Mouse (Mus musculus) midbrain, embryonic 12.5 days (tissue): ENCODE measurements around the gene Alpk3. TPM values are rescaled to one million over a fixed set of nuclear protein-coding genes. Genes with fewer than 3 reads are reported as not detected.

Experiments
- ATAC-seq: fragments of 200-750 bp; cut with Nextera tagmentation; 2 replicates; pipeline ENCODE4 v1.8.0; 2017; ENCODE audit warnings: low read depth, moderate TSS enrichment, moderate library complexity; ENCODE audit not compliant: low FRiP score
- H3K27ac ChIP-seq: fragments of 300-500 bp; sonication (generic); replicated peaks from 2 replicates; pipeline ENCODE4 v1.5.1; 2016; ENCODE audit warnings: mild to moderate bottlenecking
- H3K27me3 ChIP-seq: fragments of 300-500 bp; sonication (generic); 2 replicates; pipeline ENCODE4 v1.6.1; 2016; ENCODE audit warnings: mild to moderate bottlenecking
- H3K36me3 ChIP-seq: fragments of 300-500 bp; sonication (generic); 2 replicates; pipeline ENCODE4 v1.6.1; 2016
- H3K4me1 ChIP-seq: fragments of 300-500 bp; sonication (generic); 2 replicates; pipeline ENCODE4 v1.6.1; 2016
- H3K4me2 ChIP-seq: fragments of 300-500 bp; sonication (generic); replicated peaks from 2 replicates; pipeline ENCODE4 v1.6.1; 2016; ENCODE audit warnings: mild to moderate bottlenecking, moderate library complexity
- H3K4me3 ChIP-seq: fragments of 300-500 bp; sonication (generic); 2 replicates; pipeline ENCODE4 v1.5.1; 2016; ENCODE audit warnings: mild to moderate bottlenecking
- H3K9ac ChIP-seq: fragments of 300-500 bp; sonication (generic); replicated peaks from 2 replicates; pipeline ENCODE4 v1.6.1; 2016; ENCODE audit warnings: mild to moderate bottlenecking, moderate library complexity
- H3K9me3 ChIP-seq: fragments of 300-500 bp; sonication (generic); 2 replicates; pipeline ENCODE4 v1.6.1; 2016; ENCODE audit warnings: mild to moderate bottlenecking
- WGBS: fragments of 180-500 bp; shearing (Covaris S2); methylation state at CpG from one replicate; pipeline ENCODE4 v1.1.7; 2016; 5-methylcytosine and 5-hydroxymethylcytosine counted together
- polyA plus RNA-seq: library from polyadenylated mRNA; unstranded; fragments of >200 nt; fragmentation: Nextera tagmentation; extraction: Ambion mirVana; gene quantifications from 2 replicates; pipeline ENCODE4 v1.2.1, GENCODE M21; 2016

Alpk3 gene
- polyA plus RNA-seq, 1 experiment from 2014 or later, result 0.05 TPM

GRCm38 (mm10) chr7:81112686-81113360 is 55.4 kb downstream of the Alpk3 start:
- Histone ChIP-seq H3K27me3 (peaks cover 10% of the 10 kb centered on the region; the same call in 1 of the 2 replicates), H3K9ac (no peak overlapping the region), H3K36me3 (no peaks in the 10 kb centered on the region), H3K27ac (no peak overlapping the region), H3K4me2 (no peak overlapping the region), H3K9me3 (no peaks in the 10 kb centered on the region), H3K4me1 (no peaks in the 10 kb centered on the region), H3K4me3 (no peak overlapping the region)
- no peak for ATAC-seq
- 45% methylated on average over 6 of the region's 6 CpGs for WGBS

- Histone ChIP-seq H3K36me3 (no peaks in the 10 kb centered on the region), H3K27me3 (peaks cover 10% of the 10 kb centered on the region; the same call in 1 of the 2 replicates), H3K4me1 (no peaks in the 10 kb centered on the region), H3K27ac (no peak within 1 kb of the TSS), H3K9me3 (no peaks in the 10 kb centered on the region), H3K4me2 (no peak within 1 kb of the TSS), H3K4me3 (no peak within 1 kb of the TSS), H3K9ac (no peak within 1 kb of the TSS)
- ATAC-seq, result no peak
- WGBS, result 82% methylated on average over 6 of the region's 6 CpGs
Observed at GRCm38 (mm10) chr7:81114555-81114954, 57.2 kb downstream of the Alpk3 start, which contains the start of gene Slc28a1. Slc28a1 (plus strand) TSS chr7:81114799.

GRCm38 (mm10) chr7:81121099-81121498 is 63.7 kb downstream of the Alpk3 start:
- ATAC-seq, result no peak

GRCm38 (mm10) chr7:81122808-81123207 is 65.4 kb downstream of the Alpk3 start:
- WGBS, result 76% methylated on average over 2 of the region's 2 CpGs

More at GRCm38 (mm10) chr7:81121099-81121498, 63.7 kb downstream of the Alpk3 start:
- Histone ChIP-seq H3K4me3 (no peak overlapping the region), H3K4me2 (no peak overlapping the region), H3K4me1 (peaks cover 14% of the 10 kb centered on the region), H3K27me3 (no peaks in the 10 kb centered on the region), H3K36me3 (no peaks in the 10 kb centered on the region), H3K9me3 (no peaks in the 10 kb centered on the region), H3K9ac (no peak overlapping the region), H3K27ac (no peak overlapping the region)
- WGBS, result 66% methylated on average over 3 of the region's 3 CpGs

GRCm38 (mm10) chr7:81123553-81123952 is 66.2 kb downstream of the Alpk3 start:
- no peak overlapping the region for H3K9ac ChIP-seq
- no peak overlapping the region for H3K4me3 ChIP-seq
- peaks cover 15% of the 10 kb centered on the region for H3K4me1 ChIP-seq
- H3K36me3 ChIP-seq, result no peaks in the 10 kb centered on the region
- no peak overlapping the region for H3K4me2 ChIP-seq
- H3K27me3 ChIP-seq, result no peaks in the 10 kb centered on the region
- H3K9me3 ChIP-seq, result 0 out of 2 replicates have a peak, but pooled peaks cover 2% of the 10 kb centered on the region
- ATAC-seq, result no peak
- 94% methylated on average over 5 of the region's 5 CpGs for WGBS
- H3K27ac ChIP-seq, result no peak overlapping the region

More at GRCm38 (mm10) chr7:81122808-81123207, 65.4 kb downstream of the Alpk3 start:
- Histone ChIP-seq H3K27me3 (no peaks in the 10 kb centered on the region), H3K9me3 (0 out of 2 replicates have a peak, but pooled peaks cover 2% of the 10 kb centered on the region), H3K4me2 (no peak overlapping the region), H3K9ac (no peak overlapping the region), H3K4me1 (peaks cover 15% of the 10 kb centered on the region), H3K27ac (no peak overlapping the region), H3K4me3 (no peak overlapping the region), H3K36me3 (no peaks in the 10 kb centered on the region)
- ATAC-seq, result no peak

GRCm38 (mm10) chr7:81124773-81125172 is 67.4 kb downstream of the Alpk3 start:
- Histone ChIP-seq H3K27me3 (no peaks in the 10 kb centered on the region), H3K4me1 (peaks cover 15% of the 10 kb centered on the region), H3K36me3 (no peaks in the 10 kb centered on the region), H3K4me2 (no peak overlapping the region), H3K27ac (no peak overlapping the region), H3K4me3 (no peak overlapping the region), H3K9ac (no peak overlapping the region), H3K9me3 (0 out of 2 replicates have a peak, but pooled peaks cover 2% of the 10 kb centered on the region)
- WGBS, result 78% methylated on average over 8 of the region's 8 CpGs
- ATAC-seq, result no peak

- ATAC-seq, result no peak
- H3K4me2 ChIP-seq, result no peak overlapping the region
- no peak overlapping the region for H3K27ac ChIP-seq
- H3K4me3 ChIP-seq, result no peak overlapping the region
- H3K9me3 ChIP-seq, result 0 out of 2 replicates have a peak, but pooled peaks cover 2% of the 10 kb centered on the region
- 71% methylated on average over 10 of the region's 10 CpGs for WGBS
- no peaks in the 10 kb centered on the region for H3K36me3 ChIP-seq
- H3K9ac ChIP-seq, result no peak overlapping the region
- no peaks in the 10 kb centered on the region for H3K27me3 ChIP-seq
- H3K4me1 ChIP-seq, result peaks cover 15% of the 10 kb centered on the region
Observed at GRCm38 (mm10) chr7:81125215-81126175, 68.1 kb downstream of the Alpk3 start.

GRCm38 (mm10) chr7:81131864-81132263 is 74.5 kb downstream of the Alpk3 start:
- no peak overlapping the region for H3K9ac ChIP-seq
- H3K27ac ChIP-seq, result no peak overlapping the region
- H3K4me3 ChIP-seq, result no peak overlapping the region
- WGBS, result 79% methylated on average over 7 of the region's 7 CpGs
- no peak overlapping the region for H3K4me2 ChIP-seq
- H3K4me1 ChIP-seq, result 0 out of 2 replicates have a peak, but pooled peaks cover 5% of the 10 kb centered on the region
- ATAC-seq, result no peak
- H3K27me3 ChIP-seq, result no peaks in the 10 kb centered on the region
- no peaks in the 10 kb centered on the region for H3K36me3 ChIP-seq
- H3K9me3 ChIP-seq, result 0 out of 2 replicates have a peak, but pooled peaks cover under 1% of the 10 kb centered on the region

GRCm38 (mm10) chr7:81132851-81133279 is 75.5 kb downstream of the Alpk3 start:
- Histone ChIP-seq H3K4me3 (no peak overlapping the region), H3K27me3 (no peaks in the 10 kb centered on the region), H3K27ac (no peak overlapping the region), H3K36me3 (no peaks in the 10 kb centered on the region), H3K9ac (no peak overlapping the region), H3K9me3 (no peaks in the 10 kb centered on the region), H3K4me2 (no peak overlapping the region), H3K4me1 (0 out of 2 replicates have a peak, but pooled peaks cover 5% of the 10 kb centered on the region)
- ATAC-seq, result no peak
- 11% methylated on average over 2 of the region's 2 CpGs for WGBS

- Histone ChIP-seq H3K9ac (no peak overlapping the region), H3K27ac (no peak overlapping the region), H3K9me3 (no peaks in the 10 kb centered on the region), H3K4me1 (0 out of 2 replicates have a peak, but pooled peaks cover 5% of the 10 kb centered on the region), H3K27me3 (no peaks in the 10 kb centered on the region), H3K4me3 (no peak overlapping the region), H3K36me3 (no peaks in the 10 kb centered on the region), H3K4me2 (no peak overlapping the region)
- WGBS, result 63% methylated on average over 6 of the region's 6 CpGs
- no peak for ATAC-seq
Observed at GRCm38 (mm10) chr7:81133416-81133815, 76.0 kb downstream of the Alpk3 start.

GRCm38 (mm10) chr7:81133941-81134340 is 76.5 kb downstream of the Alpk3 start:
- 0 out of 2 replicates have a peak, but pooled peaks cover 5% of the 10 kb centered on the region for H3K4me1 ChIP-seq
- H3K4me2 ChIP-seq, result no peak overlapping the region
- WGBS, result 85% methylated on average over 2 of the region's 2 CpGs
- H3K27ac ChIP-seq, result no peak overlapping the region
- no peaks in the 10 kb centered on the region for H3K36me3 ChIP-seq
- H3K9ac ChIP-seq, result no peak overlapping the region
- no peaks in the 10 kb centered on the region for H3K9me3 ChIP-seq
- ATAC-seq, result no peak
- no peaks in the 10 kb centered on the region for H3K27me3 ChIP-seq
- H3K4me3 ChIP-seq, result no peak overlapping the region
